Comparison of ENCODE assay signal across 24 mouse cellular contexts in genomic region chr4:129908836-129909235, GRCm38 (mm10). TPM values are rescaled to one million over a fixed set of nuclear protein-coding genes. Genes with fewer than 3 reads are reported as not detected.
DNase-seq lines count a peak whose midpoint lies in the region; ATAC-seq and TF ChIP-seq lines count a peak whose summit lies in the region.
"Had no signal": no experiment of that assay in that cellular context is flagged by ENCODE, and none has a peak within 500 bp of the region (broad histone marks: within the 10 kb centered on the region; RNA-seq: fewer than 3 reads in every experiment).

No protein-coding gene starts in this region.

- intact Hi-C loops in heart, postnatal 14 days (cut with DNase I), result no loop called here

- no peaks in the 10 kb centered on the region for H3K27me3 ChIP-seq in heart, postnatal 0 days (ENCODE audit: control insufficient read depth, insufficient read depth, low read length)
- no peaks in the 10 kb centered on the region for H3K27me3 ChIP-seq in liver, postnatal 0 days (ENCODE audit: insufficient read depth, low read length)
- H3K27me3 ChIP-seq in liver, embryonic 12.5 days (replicated peaks), result peaks cover 10% of the 10 kb centered on the region
- no peaks in the 10 kb centered on the region for H3K27me3 ChIP-seq in CH12.LX (replicated peaks)
- H3K27me3 ChIP-seq: embryonic facial prominence, embryonic 15.5 days; hindbrain, embryonic 12.5 days had no signal

- ATAC-seq in heart, postnatal 0 days (ENCODE audit: insufficient read depth, low read depth), result no peak
- no peak for ATAC-seq in liver, postnatal 0 days
- no peak for ATAC-seq in liver, embryonic 12.5 days
- ATAC-seq: forebrain, postnatal 0 days had no signal

- H3K9me3 ChIP-seq in heart, postnatal 0 days (replicated peaks; ENCODE audit: control insufficient read depth, low read length), result no peaks in the 10 kb centered on the region
- no peaks in the 10 kb centered on the region for H3K9me3 ChIP-seq in liver, postnatal 0 days (ENCODE audit: low read length)
- H3K9me3 ChIP-seq in liver, embryonic 12.5 days (replicated peaks), result no peaks in the 10 kb centered on the region
- H3K9me3 ChIP-seq in CH12.LX (replicated peaks; ENCODE audit: low read length), result peaks cover 7% of the 10 kb centered on the region
- H3K9me3 ChIP-seq: embryonic facial prominence, embryonic 15.5 days; forebrain, embryonic 10.5 days; hindbrain, embryonic 12.5 days; limb, embryonic 10.5 days had no signal

- no peak for TF ChIP-seq RAD21 in CH12.LX (IDR thresholded peaks at IDR 0.05; ENCODE audit: low read depth, low read length)

- 46% methylated on average over 3 of the region's 3 CpGs for WGBS in heart, postnatal 0 days
- 55% methylated on average over 3 of the region's 3 CpGs for whole genome bisulfite sequencing in liver, postnatal 0 days (ENCODE audit: insufficient replicate concordance)
- 52% methylated on average over 3 of the region's 3 CpGs for WGBS in liver, embryonic 12.5 days (ENCODE audit: insufficient replicate concordance)

- no peak overlapping the region for H3K9ac ChIP-seq in heart, postnatal 0 days (replicated peaks; ENCODE audit: low read depth, low read length)
- H3K9ac ChIP-seq in liver, postnatal 0 days (replicated peaks), result no peak overlapping the region
- H3K9ac ChIP-seq in liver, embryonic 12.5 days, result no peak overlapping the region
- H3K9ac ChIP-seq in CH12.LX (ENCODE audit: insufficient read depth, low read depth), result no peak overlapping the region
- H3K9ac ChIP-seq: embryonic facial prominence, embryonic 15.5 days; forebrain, postnatal 0 days; hindbrain, embryonic 12.5 days had no signal

- TF ChIP-seq POLR2A in CH12.LX (IDR thresholded peaks at IDR 0.05; ENCODE audit: low read depth, low read length), result no peak

- H3K27ac ChIP-seq in heart, postnatal 0 days (ENCODE audit: low read depth), result 0 out of 2 replicates have a peak overlapping the region, but pooled peaks have one; percentile 16
- peak overlapping the region; percentile 24; the same call in 1 of the 2 replicates for H3K27ac ChIP-seq in liver, postnatal 0 days (ENCODE audit: low read depth)
- no peak overlapping the region for H3K27ac ChIP-seq in liver, embryonic 12.5 days
- no peak overlapping the region for H3K27ac ChIP-seq in CH12.LX (ENCODE audit: insufficient read depth, low read depth)
- H3K27ac ChIP-seq: embryonic facial prominence, embryonic 15.5 days; forebrain, embryonic 10.5 days; gastrocnemius, adult 2 months; hindbrain, embryonic 12.5 days had no signal

- dilution Hi-C loops in CH12.LX (cut with MboI; ENCODE audit: extremely low pct_ligation_motif_present, extremely low pct_unique_long_range_greater_than_20kb, low sequenced_read_pairs), result no loop called here

- H3K4me1 ChIP-seq in heart, postnatal 0 days (ENCODE audit: control insufficient read depth, insufficient read depth), result peaks cover 9% of the 10 kb centered on the region
- H3K4me1 ChIP-seq in liver, postnatal 0 days (ENCODE audit: insufficient read depth), result peaks cover 13% of the 10 kb centered on the region
- H3K4me1 ChIP-seq in liver, embryonic 12.5 days, result peaks cover 21% of the 10 kb centered on the region
- peaks cover 10 to 36% of the 10 kb centered on the region in 2 experiments for H3K4me1 ChIP-seq in CH12.LX (ENCODE audit: control insufficient read depth in 1 of 2, insufficient read depth in 2 of 2)

- H3K79me2 ChIP-seq in CH12.LX (replicated peaks; ENCODE audit: control insufficient read depth, extremely low read depth, insufficient read depth, poor library complexity, severe bottlenecking), result no peaks in the 10 kb centered on the region

- no peak for TF ChIP-seq CTCF in heart, postnatal 0 days (IDR thresholded peaks at IDR 0.05; ENCODE audit: low read depth)
- no peak for TF ChIP-seq CTCF in liver, postnatal 0 days (IDR thresholded peaks at IDR 0.05; ENCODE audit: low read depth)
- no peak for TF ChIP-seq CTCF in CH12.LX (conservative IDR thresholded peaks at IDR 0.05 in 1 of 2, IDR thresholded peaks at IDR 0.05 in 1 of 2; ENCODE audit: low read depth in 2 of 2, low read length in 2 of 2)

- no peak for TF ChIP-seq EP300 in heart, postnatal 0 days (IDR thresholded peaks at IDR 0.05; ENCODE audit: low read depth)
- no peak for TF ChIP-seq EP300 in liver, postnatal 0 days (IDR thresholded peaks at IDR 0.05; ENCODE audit: low read depth)
- TF ChIP-seq EP300 in CH12.LX (IDR thresholded peaks at IDR 0.05; ENCODE audit: low read length), result no peak

- no peaks in the 10 kb centered on the region for H3K36me3 ChIP-seq in heart, postnatal 0 days (replicated peaks; ENCODE audit: control insufficient read depth, insufficient read depth, low read length)
- no peaks in the 10 kb centered on the region for H3K36me3 ChIP-seq in liver, postnatal 0 days (replicated peaks; ENCODE audit: insufficient read depth, low read length)
- H3K36me3 ChIP-seq in liver, embryonic 12.5 days, result no peaks in the 10 kb centered on the region
- H3K36me3 ChIP-seq in CH12.LX (replicated peaks in 1 of 2; ENCODE audit: control insufficient read depth in 1 of 2, insufficient read depth in 1 of 2, low read length in 1 of 2), result peaks cover 2 to 4% of the 10 kb centered on the region in 2 experiments
- H3K36me3 ChIP-seq: embryonic facial prominence, embryonic 15.5 days; forebrain, embryonic 10.5 days; hindbrain, embryonic 12.5 days; limb, embryonic 10.5 days had no signal

- no peak overlapping the region for H3K4me3 ChIP-seq in heart, postnatal 0 days (ENCODE audit: low read depth, low read length)
- H3K4me3 ChIP-seq in liver, postnatal 0 days (ENCODE audit: low read depth, low read length), result no peak overlapping the region
- H3K4me3 ChIP-seq in liver, embryonic 12.5 days, result no peak overlapping the region
- no peak overlapping the region for H3K4me3 ChIP-seq in CH12.LX (replicated peaks in 1 of 3; ENCODE audit: low read depth in 2 of 3, low read length in 2 of 3, poor library complexity in 1 of 3)
- H3K4me3 ChIP-seq: embryonic facial prominence, embryonic 15.5 days; forebrain, embryonic 10.5 days; gastrocnemius, adult 2 months; hindbrain, embryonic 12.5 days; limb, embryonic 10.5 days had no signal

- in situ Hi-C loops in CH12.LX (cut with MboI; ENCODE audit: low pct_ligation_motif_present, low pct_unique_long_range_greater_than_20kb, low sequenced_read_pairs), result no loop called here

- DNase-seq in heart, postnatal 0 days (ENCODE audit: low spot score), result no peak
- DNase-seq in heart, postnatal 14 days, result no peak
- no peak for DNase-seq in liver, postnatal 0 days
- DNase-seq in CH12.LX (ENCODE audit: extremely low read depth), result no peak
- DNase-seq in fat pad, adult 2 months (ENCODE audit: extremely low read depth, low read depth, low spot score), result peak; percentile 11
- DNase-seq in adrenal gland, postnatal 10 days, result no peak
- DNase-seq: cerebellum, adult 18-20 months; cerebellum, postnatal 36 days; forebrain, postnatal 0 days; gastrocnemius, adult 2 months; kidney, postnatal 10 days; right cerebral cortex, postnatal 25 days; thymus, adult 2 months had no signal

- no peak overlapping the region for H3K4me2 ChIP-seq in heart, postnatal 0 days (ENCODE audit: low read depth, low read length)
- no peak overlapping the region for H3K4me2 ChIP-seq in liver, postnatal 0 days (ENCODE audit: low read depth, low read length)
- H3K4me2 ChIP-seq in liver, embryonic 12.5 days, result no peak overlapping the region
- peak overlapping the region; percentile 27; the same call in 1 of the 2 replicates for H3K4me2 ChIP-seq in CH12.LX (ENCODE audit: insufficient read depth, low read depth, poor library complexity, severe bottlenecking)
- H3K4me2 ChIP-seq: embryonic facial prominence, embryonic 15.5 days; hindbrain, embryonic 12.5 days; midbrain, embryonic 11.5 days had no signal

TF ChIP-seq in CH12.LX, 34 proteins besides CTCF, POLR2A, EP300 and RAD21:
- no peak for TF ChIP-seq SMC3 (IDR thresholded peaks at IDR 0.05; ENCODE audit: low read depth, low read length)
- TF ChIP-seq TCF12 (IDR thresholded peaks at IDR 0.05; ENCODE audit: low read depth, low read length), result 0 out of 2 replicates have a peak, but pooled peaks have one; percentile 0
- TF ChIP-seq SIN3A (IDR thresholded peaks at IDR 0.05; ENCODE audit: low read length), result no peak
- no peak for TF ChIP-seq MXI1 (IDR thresholded peaks at IDR 0.05; ENCODE audit: low read depth, low read length)
- no peak for TF ChIP-seq ZKSCAN1 (IDR thresholded peaks at IDR 0.05; ENCODE audit: borderline replicate concordance, low read depth, low read length)

RNA-seq across cellular contexts. Expression of gene Spocd1, which starts 20.2 kb away (rescaled TPM):
- 0.70 TPM in 1 of 2 replicates, not detected in the other for total RNA-seq in heart, postnatal 0 days (2014; rRNA removed; ENCODE audit: low replicate concordance)
- 0.04 and 0.05 TPM in 2 replicates for polyA plus RNA-seq in heart, postnatal 0 days (2015; fragmentation: Nextera tagmentation; extraction: Ambion mirVana)
- not detected for total RNA-seq in heart, postnatal 14 days (2021)
- not detected in 2 replicates for polyA plus RNA-seq in liver, postnatal 0 days (2015; fragmentation: Nextera tagmentation; extraction: Ambion mirVana)
- 0.04 TPM in 2 replicates for polyA plus RNA-seq in liver, embryonic 12.5 days (2016; fragmentation: Nextera tagmentation; extraction: Ambion mirVana)
- total RNA-seq in CH12.LX (2012; rRNA removed), result 0.04 TPM in 2 replicates
- 0.07 TPM in 1 of 2 replicates, not detected in the other for total RNA-seq in CH12.LX (2014; rRNA removed)
- polyA plus RNA-seq in CH12.LX (2012; ENCODE audit: insufficient read length, low read depth), result 0.08 TPM in 1 of 2 replicates, not detected in the other
- total RNA-seq in adrenal gland, postnatal 10 days (2021), result under 1 TPM; 0.15 to 0.30 TPM
- total RNA-seq: forebrain, postnatal 0 days; gastrocnemius, adult 2 months; granulocyte monocyte progenitor cell, adult 5-6 weeks; liver, adult 2 months had no signal
- polyA plus RNA-seq: forebrain, embryonic 10.5 days; inflammation-experienced regulatory T-cells, adult 6 months; limb, embryonic 10.5 days; liver, adult 2 months; midbrain, embryonic 11.5 days; stomach, embryonic 16.5 days; urinary bladder, adult 2 months had no signal

Comparison
In these comparisons a context has a peak if more than half of its experiments do, and no peak if none do; other contexts are left out.
1. H3K27ac ChIP-seq: peak in heart, postnatal 0 days (single experiment) and liver, postnatal 0 days (single experiment); none in liver, embryonic 12.5 days (single experiment) and CH12.LX (single experiment).